Mouse (Mus musculus) thymus, adult 2 months (tissue): ENCODE measurements around the gene Cdipt. TPM values are rescaled to one million over a fixed set of nuclear protein-coding genes. Genes with fewer than 3 reads are reported as not detected.

Source experiments
- DNase-seq: peaks from one replicate; pipeline ENCODE4 v3.0.0; 2021
- H3K27ac ChIP-seq: fragments of 200-500 bp; 2 replicates; pipeline ENCODE4 v1.5.1; 2012; ENCODE audit warnings: low read length, control low read depth; ENCODE audit not compliant: control insufficient read depth, insufficient read depth
- H3K27me3 ChIP-seq: fragments of 200-500 bp; 2 replicates; pipeline ENCODE4 v1.6.1; 2012; ENCODE audit warnings: mild to moderate bottlenecking, low read length, moderate library complexity, mixed read lengths; ENCODE audit not compliant: control insufficient read depth, insufficient read depth
- H3K36me3 ChIP-seq: fragments of 200-500 bp; 2 replicates; pipeline ENCODE4 v1.6.1; 2012; ENCODE audit warnings: mild to moderate bottlenecking, low read length, moderate library complexity; ENCODE audit not compliant: control insufficient read depth, insufficient read depth
- H3K4me1 ChIP-seq: fragments of 200-500 bp; replicated peaks from 2 replicates; pipeline ENCODE4 v1.6.1; 2012; ENCODE audit warnings: low read length; ENCODE audit not compliant: control insufficient read depth, insufficient read depth
- H3K4me3 ChIP-seq: fragments of 200-500 bp; 2 replicates; pipeline ENCODE4 v1.5.1; 2012; ENCODE audit warnings: mild to moderate bottlenecking, low read length, control low read depth, moderate library complexity; ENCODE audit not compliant: control insufficient read depth, insufficient read depth
- CTCF ChIP-seq: fragments of 200-500 bp; IDR thresholded peaks from 2 replicates; pipeline ENCODE4 v1.5.1; 2012; ENCODE audit warnings: mild to moderate bottlenecking, control low read depth, low read length, moderate library complexity, borderline replicate concordance; ENCODE audit not compliant: control insufficient read depth, poor library complexity, insufficient read depth; ENCODE audit errors: extremely low read depth
- POLR2A ChIP-seq: fragments of 200-500 bp; IDR thresholded peaks from 2 replicates; pipeline ENCODE4 v1.6.1; 2012; ENCODE audit warnings: mild to moderate bottlenecking, low read length, control low read depth, moderate library complexity; ENCODE audit not compliant: control insufficient read depth, poor library complexity, insufficient read depth; ENCODE audit errors: extremely low read depth
- WGBS: fragments of 180-500 bp; shearing (Covaris S2); methylation state at CpG from one replicate; pipeline ENCODE4 v1.1.7; 2018; 5-methylcytosine and 5-hydroxymethylcytosine counted together
- polyA plus RNA-seq: library from polyadenylated mRNA; depleted of rRNA; stranded (reverse); fragments of >200 nt; gene quantifications from 2 replicates; pipeline ENCODE4 v1.2.3, GENCODE M21; 2012

The Cdipt gene
- polyA plus RNA-seq, 1 experiment = 294 TPM

DNA sequence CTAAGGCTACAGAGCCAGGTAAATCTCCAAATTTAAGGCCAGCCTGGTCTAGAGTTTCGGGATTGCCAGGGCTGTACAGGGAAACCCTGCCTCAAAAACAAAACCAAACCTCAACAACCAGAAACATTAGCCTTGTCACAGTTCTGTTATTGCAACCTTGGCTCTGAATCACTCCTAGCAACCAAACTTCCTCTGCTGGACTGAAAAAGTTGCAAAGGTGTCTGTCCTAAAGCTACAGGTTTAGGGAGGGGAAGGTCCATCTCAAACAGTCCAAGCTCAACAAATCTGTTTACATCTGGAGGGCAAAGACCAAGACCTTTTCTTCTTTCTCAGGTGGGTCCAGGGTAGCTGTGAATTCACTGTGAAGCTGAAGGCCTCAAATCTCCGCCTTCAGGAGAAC, 35.3 kb downstream of the Cdipt start:
- no peak overlapping the region for H3K27ac ChIP-seq
- WGBS = 94% methylated on average over 2 of the region's 2 CpGs
- H3K4me3 ChIP-seq = no peak overlapping the region

DNA sequence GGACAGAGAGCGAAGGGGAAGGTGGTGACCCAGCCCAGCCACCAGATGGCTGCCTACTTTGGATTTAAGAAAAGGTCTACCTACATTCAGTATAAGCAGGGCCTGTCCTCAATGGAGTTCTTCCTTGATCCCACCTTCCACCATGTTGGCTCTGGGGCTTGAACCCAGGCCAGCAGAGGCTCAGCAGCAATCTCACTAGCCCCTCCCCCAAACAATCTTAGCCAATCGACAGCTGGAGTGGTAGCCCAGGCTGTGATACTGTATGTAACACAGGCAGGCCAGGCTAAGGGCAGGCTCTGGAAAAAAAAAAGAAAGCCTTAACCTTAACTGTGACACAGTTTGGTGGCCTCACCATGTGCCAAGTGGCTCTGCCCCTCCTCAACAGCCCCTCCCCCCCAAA, 36.0 kb downstream of the Cdipt start:
- no peak overlapping the region for H3K4me3 ChIP-seq
- TF ChIP-seq POLR2A (no peak), CTCF (no peak)
- no peaks in the 10 kb centered on the region for H3K36me3 ChIP-seq
- peaks cover 30% of the 10 kb centered on the region for H3K4me1 ChIP-seq
- H3K27me3 ChIP-seq = no peaks in the 10 kb centered on the region
- 89% methylated on average over 2 of the region's 2 CpGs for WGBS
- H3K27ac ChIP-seq = no peak overlapping the region
- no peak for DNase-seq

More for the DNA sequence above, 35.3 kb downstream of the Cdipt start:
- Histone ChIP-seq H3K4me1 (peaks cover 27% of the 10 kb centered on the region), H3K36me3 (no peaks in the 10 kb centered on the region), H3K27me3 (no peaks in the 10 kb centered on the region)
- TF ChIP-seq CTCF (no peak), POLR2A (no peak)
- no peak for DNase-seq

DNA sequence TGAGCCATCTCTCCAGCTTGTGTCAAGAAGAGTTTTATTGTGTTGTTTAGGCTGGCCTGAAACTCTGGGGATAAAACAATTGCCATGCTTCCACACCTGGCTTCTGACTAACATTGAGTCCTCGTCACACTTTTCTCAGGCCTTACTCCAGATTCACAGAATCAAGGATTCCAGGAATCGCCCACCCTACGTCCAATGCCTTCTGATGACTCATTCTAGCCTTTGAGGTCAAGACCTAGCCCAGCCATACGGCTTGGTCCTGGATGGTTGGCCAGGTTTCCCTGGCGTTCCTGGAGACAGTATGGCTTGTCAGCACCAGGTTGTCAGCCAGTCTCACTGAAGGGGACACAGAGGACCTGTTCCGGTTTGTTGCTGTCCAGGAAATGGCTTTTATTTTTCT, 36.7 kb downstream of the Cdipt start:
- no peak overlapping the region for H3K4me3 ChIP-seq
- no peaks in the 10 kb centered on the region for H3K36me3 ChIP-seq
- H3K4me1 ChIP-seq = peaks cover 30% of the 10 kb centered on the region
- DNase-seq = no peak
- no peaks in the 10 kb centered on the region for H3K27me3 ChIP-seq
- 96% methylated on average over 6 of the region's 6 CpGs for WGBS
- no peak overlapping the region for H3K27ac ChIP-seq
- TF ChIP-seq POLR2A (no peak), CTCF (no peak)

DNA sequence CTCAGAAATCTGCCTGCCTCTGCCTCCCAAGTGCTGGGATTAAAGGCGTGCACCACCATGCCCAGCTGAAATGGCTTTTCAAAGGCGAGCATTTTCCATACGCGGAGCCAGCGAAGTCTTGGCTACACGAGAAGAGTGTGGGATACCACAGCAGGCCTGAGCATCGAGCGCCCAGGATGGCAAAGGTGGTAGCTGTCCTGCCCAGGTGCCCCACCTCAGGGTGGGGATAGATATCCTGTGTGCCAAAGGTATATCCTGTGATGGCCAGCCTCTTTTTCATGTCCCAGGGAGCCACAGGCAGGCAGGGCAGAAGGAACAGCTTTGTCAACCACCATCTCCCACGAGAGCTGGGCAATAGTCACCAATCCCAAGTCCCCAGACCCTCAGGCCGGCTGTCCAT, 37.1 kb downstream of the Cdipt start:
- Histone ChIP-seq H3K4me3 (no peak overlapping the region), H3K27me3 (no peaks in the 10 kb centered on the region), H3K36me3 (no peaks in the 10 kb centered on the region), H3K27ac (no peak overlapping the region), H3K4me1 (peaks cover 34% of the 10 kb centered on the region)
- 96% methylated on average over 10 of the region's 10 CpGs for WGBS
- no peak for DNase-seq
- TF ChIP-seq POLR2A (no peak), CTCF (no peak)

DNA sequence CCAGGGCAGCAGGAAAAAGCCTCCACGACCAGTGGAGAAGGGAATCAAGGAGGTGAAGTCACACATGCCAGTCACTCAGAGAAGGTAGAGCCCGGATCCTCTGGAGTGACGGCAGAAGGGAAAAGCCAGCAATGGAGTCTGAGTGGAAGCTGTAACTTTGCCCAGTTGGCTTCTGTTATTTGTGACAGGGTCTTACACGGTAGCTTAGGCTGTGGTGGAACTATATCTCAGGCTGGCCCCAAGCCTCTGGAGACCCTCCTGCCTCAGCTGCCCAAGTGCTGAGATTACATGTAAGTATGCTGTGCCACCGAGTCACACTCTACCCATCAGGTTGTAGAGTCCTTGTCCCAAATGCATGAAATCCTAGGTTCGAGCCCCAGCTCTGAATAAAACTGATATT, 37.7 kb downstream of the Cdipt start:
- Histone ChIP-seq H3K36me3 (no peaks in the 10 kb centered on the region), H3K4me3 (no peak overlapping the region), H3K27me3 (no peaks in the 10 kb centered on the region), H3K27ac (no peak overlapping the region), H3K4me1 (peaks cover 38% of the 10 kb centered on the region)
- WGBS = 97% methylated on average over 6 of the region's 6 CpGs
- no peak for DNase-seq
- TF ChIP-seq CTCF (no peak), POLR2A (no peak)

DNA sequence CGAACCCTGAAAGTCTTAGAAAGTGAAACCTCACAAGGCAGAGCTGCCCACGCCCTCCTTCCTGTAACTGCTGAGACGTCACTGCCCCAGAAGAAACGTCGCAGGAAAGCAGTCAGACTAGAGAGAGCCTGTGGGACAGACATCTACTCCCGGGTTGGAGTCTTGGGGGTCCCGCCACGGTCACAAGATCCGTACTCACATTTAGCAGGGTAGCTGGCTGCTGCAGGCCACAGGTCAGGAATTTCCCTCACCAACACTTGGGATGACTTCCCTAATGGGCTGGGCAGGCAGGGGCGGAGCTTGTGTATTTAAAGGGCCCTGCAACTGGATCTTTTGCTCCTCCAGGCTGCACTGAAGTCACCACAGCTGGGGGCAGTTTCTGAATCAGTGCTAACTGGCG, 38.6 kb downstream of the Cdipt start, which contains the start of gene Mvp:
Mvp (minus strand) TSS at position 302 of the 400 bp plus-strand sequence.
- 2% methylated on average over 11 of the region's 11 CpGs for WGBS
- peak; percentile 59 for DNase-seq
- H3K36me3 ChIP-seq = no peaks in the 10 kb centered on the region
- H3K4me3 ChIP-seq = peak within 1 kb of the TSS; percentile 79
- no peaks in the 10 kb centered on the region for H3K27me3 ChIP-seq
- peak; percentile 43; the same call in 1 of the 2 replicates for TF ChIP-seq POLR2A
- TF ChIP-seq CTCF = no peak
- peaks cover 43% of the 10 kb centered on the region for H3K4me1 ChIP-seq
- peak within 1 kb of the TSS; percentile 76 for H3K27ac ChIP-seq

DNA sequence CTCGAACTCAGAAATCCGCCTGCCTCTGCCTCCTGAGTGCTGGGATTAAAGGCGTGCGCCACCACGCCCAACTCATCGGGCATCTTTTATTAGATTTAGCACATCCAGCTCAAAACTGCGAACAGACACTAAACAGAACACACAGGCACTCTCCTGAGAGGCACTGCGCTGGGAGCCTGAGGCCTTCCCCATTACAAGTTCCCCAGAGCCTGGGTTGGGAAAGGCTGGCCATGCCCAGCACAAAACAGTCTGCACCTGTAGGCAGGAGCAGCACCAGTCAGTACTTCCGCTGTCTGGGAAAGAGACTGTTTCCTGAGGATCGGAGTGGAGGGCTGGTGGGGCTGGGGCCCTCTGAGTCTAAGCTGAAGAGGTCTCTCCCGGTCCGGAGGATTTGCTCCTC, 39.3 kb downstream of the Cdipt start:
- peaks cover 50% of the 10 kb centered on the region for H3K4me1 ChIP-seq

More for the DNA sequence above, 39.3 kb downstream of the Cdipt start:
- H3K36me3 ChIP-seq = no peaks in the 10 kb centered on the region
- no peak overlapping the region; the same call in 1 of the 2 replicates for H3K27ac ChIP-seq
- 93% methylated on average over 12 of the region's 12 CpGs for WGBS
- H3K4me3 ChIP-seq = no peak overlapping the region
- H3K27me3 ChIP-seq = no peaks in the 10 kb centered on the region
- TF ChIP-seq POLR2A (no peak), CTCF (no peak)
- DNase-seq = no peak
